Mouse (Mus musculus) ovary, postnatal 36 days (tissue): ENCODE data around the gene Adam11.

ENCODE experiments used
- DNase-seq: peaks from one replicate; pipeline ENCODE4 v3.0.0; 2022; ENCODE audit warnings: low spot score, mixed read lengths

Gene Adam11

GRCm38 (mm10) chr11:102778597-102778996 is 17.4 kb downstream of the Adam11 start:
- DNase-seq, result no peak

- no peak for DNase-seq
Measured at GRCm38 (mm10) chr11:102779081-102779638, 17.9 kb downstream of the Adam11 start.

GRCm38 (mm10) chr11:102779824-102780223 is 18.6 kb downstream of the Adam11 start:
- no peak for DNase-seq

GRCm38 (mm10) chr11:102780271-102780985 is 19.2 kb downstream of the Adam11 start:
- no peak for DNase-seq

GRCm38 (mm10) chr11:102780986-102781351 is 19.7 kb downstream of the Adam11 start:
- DNase-seq, result no peak

- DNase-seq, result no peak
Measured at GRCm38 (mm10) chr11:102781523-102781922, 20.3 kb downstream of the Adam11 start.

GRCm38 (mm10) chr11:102783443-102783842 is 22.2 kb downstream of the Adam11 start:
- DNase-seq, result no peak

GRCm38 (mm10) chr11:102787688-102788177 is 26.5 kb downstream of the Adam11 start:
- no peak for DNase-seq

- DNase-seq, result no peak
Measured at GRCm38 (mm10) chr11:102791682-102792445, 30.6 kb downstream of the Adam11 start.

- DNase-seq, result no peak
Measured at GRCm38 (mm10) chr11:102794157-102794556, 32.9 kb downstream of the Adam11 start.

- no peak for DNase-seq
Measured at GRCm38 (mm10) chr11:102803453-102803852, 42.2 kb downstream of the Adam11 start.

GRCm38 (mm10) chr11:102808246-102808645 is 47.0 kb downstream of the Adam11 start:
- DNase-seq, result no peak

- DNase-seq, result no peak
Measured at GRCm38 (mm10) chr11:102810721-102811485, 49.7 kb downstream of the Adam11 start.

GRCm38 (mm10) chr11:102814881-102815280 is 53.6 kb downstream of the Adam11 start:
- DNase-seq, result no peak

- peak; percentile 43 for DNase-seq
Measured at GRCm38 (mm10) chr11:102818121-102819020, 57.1 kb downstream of the Adam11 start.

GRCm38 (mm10) chr11:102819021-102819782 is 58.0 kb downstream of the Adam11 start, which contains the start of gene Gjc1:
Gjc1 (minus strand) TSS chr11:102819700.
- peak; percentile 77 for DNase-seq

GRCm38 (mm10) chr11:102819783-102820385 is 58.6 kb downstream of the Adam11 start:
- DNase-seq, result no peak

GRCm38 (mm10) chr11:102820432-102820831 is 59.2 kb downstream of the Adam11 start:
- DNase-seq, result no peak

GRCm38 (mm10) chr11:102821231-102821630 is 60.0 kb downstream of the Adam11 start:
- no peak for DNase-seq

GRCm38 (mm10) chr11:102826476-102826875 is 65.2 kb downstream of the Adam11 start:
- DNase-seq, result no peak
